Comparison of ENCODE assay signal across 8 mouse cellular contexts in the genomic region with DNA sequence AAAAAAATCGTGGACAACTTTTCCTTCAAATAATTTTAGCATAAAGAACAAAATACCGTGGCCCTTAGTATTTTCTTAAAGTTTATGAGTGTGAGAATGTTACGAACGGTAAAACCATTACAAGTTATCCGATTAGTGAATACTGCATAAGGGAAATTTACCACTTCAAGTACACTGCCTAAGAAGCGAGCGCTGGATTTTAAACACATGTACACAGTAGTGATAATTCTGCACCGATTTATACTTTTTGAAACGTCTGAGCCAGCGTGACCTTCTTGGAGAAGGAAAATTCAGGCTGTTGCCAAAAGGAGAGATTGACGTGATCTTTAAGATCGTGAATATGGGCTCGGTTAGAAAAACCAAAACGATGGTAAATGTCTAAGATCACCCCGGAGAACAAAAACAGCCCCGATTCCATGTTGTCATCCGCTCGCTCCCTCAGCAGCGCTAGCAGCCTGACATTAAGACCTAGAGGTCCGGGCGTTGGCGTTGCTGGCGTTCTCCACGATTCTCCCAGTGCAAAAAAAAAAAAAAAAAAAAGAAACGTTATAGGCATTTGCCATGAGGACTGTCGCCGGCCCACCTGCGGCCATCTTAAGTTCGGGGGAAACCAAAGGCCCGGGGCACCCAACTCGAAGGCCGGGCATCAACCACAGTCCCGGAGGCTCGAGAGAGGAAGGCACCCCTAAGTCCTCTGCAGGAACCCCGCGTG. TPM values are rescaled to one million over a fixed set of nuclear protein-coding genes. Genes with fewer than 3 reads are reported as not detected.
DNase-seq lines count a peak whose midpoint lies in the region; ATAC-seq and TF ChIP-seq lines count a peak whose summit lies in the region.

No protein-coding gene starts in this region.

- ATAC-seq in hematopoietic stem cell, adult 5-6 weeks (replicated peaks in 1 of 2; ENCODE audit: insufficient read depth in 1 of 2, low FRiP score in 2 of 2, low TSS enrichment in 1 of 2, low read depth in 1 of 2, poor library complexity in 2 of 2, severe bottlenecking in 2 of 2) = peak; percentile 47 to 77
- ATAC-seq in megakaryocyte-erythroid progenitor cell, adult 5-6 weeks (replicated peaks; ENCODE audit: low FRiP score, low TSS enrichment, poor library complexity, severe bottlenecking) = peak; percentile 56

- DNase-seq in lung, adult 2 months = no peak
- DNase-seq in lung, postnatal 25 days (ENCODE audit: low spot score) = no peak
- DNase-seq in adrenal gland, adult (ENCODE audit: inconsistent age in 2 of 2, low spot score in 1 of 2) = no peak
- no peak for DNase-seq in left cerebral cortex, adult 9 months (ENCODE audit: low spot score in 2 of 2)
- no peak for DNase-seq in B cell, adult 2 months

- H3K4me3 ChIP-seq in lung, adult 2 months (replicated peaks; ENCODE audit: extremely low read depth, low read depth, low read length) = peak overlapping the region; percentile 93
- peak overlapping the region; percentile 77 for H3K4me3 ChIP-seq in bone marrow, adult 2 months (replicated peaks; ENCODE audit: control insufficient read depth, low read depth, low read length)

- peaks cover 7% of the 10 kb centered on the region for H3K4me1 ChIP-seq in lung, adult 2 months (ENCODE audit: control insufficient read depth, insufficient read depth, low read length)
- H3K4me1 ChIP-seq in bone marrow, adult 2 months (ENCODE audit: control insufficient read depth, insufficient read depth, low read length) = no peaks in the 10 kb centered on the region; the same call in 1 of the 2 replicates

- peak overlapping the region; percentile 91 for H3K27ac ChIP-seq in bone marrow, adult 2 months (ENCODE audit: control insufficient read depth, insufficient read depth, low read depth, low read length, poor library complexity)

- under 1% methylated on average over 36 of the region's 36 CpGs for WGBS in lung, adult 2 months
- WGBS in bone marrow, adult 2 months = under 1% methylated on average over 36 of the region's 36 CpGs

- no peak for TF ChIP-seq POLR2A in lung, adult 2 months (IDR thresholded peaks at IDR 0.05; ENCODE audit: borderline replicate concordance, extremely low read depth, low read depth, low read length)
- TF ChIP-seq POLR2A in bone marrow, adult 2 months (IDR thresholded peaks at IDR 0.05; ENCODE audit: borderline replicate concordance, control insufficient read depth, low read depth, low read length) = no peak

- TF ChIP-seq CTCF in lung, adult 2 months (IDR thresholded peaks at IDR 0.05; ENCODE audit: insufficient read depth, low read length) = no peak
- no peak for TF ChIP-seq CTCF in bone marrow, adult 2 months (IDR thresholded peaks at IDR 0.05; ENCODE audit: control insufficient read depth, insufficient read depth, low read length)

RNA-seq across cellular contexts. Expression of a gene that starts 0.8 kb away (rescaled TPM):
- polyA plus RNA-seq in lung, adult 2 months (2012; rRNA removed) = 48.6 and 60.7 TPM in 2 replicates
- polyA plus RNA-seq in bone marrow, adult 2 months (2011; ENCODE audit: insufficient read depth, insufficient read length, low replicate concordance, missing spikeins) = 71.7 and 90.0 TPM in 2 replicates
- 118 and 130 TPM in 2 replicates for total RNA-seq in hematopoietic stem cell, adult 5-6 weeks (2017)
- 95.7 and 113 TPM in 2 replicates for total RNA-seq in megakaryocyte-erythroid progenitor cell, adult 5-6 weeks (2014; fragmentation: Nextera tagmentation)
- 108 and 122 TPM in 2 replicates for total RNA-seq in megakaryocyte-erythroid progenitor cell, adult 5-6 weeks (2017)
